Mouse (Mus musculus) limb, embryonic 14.5 days (tissue): ENCODE results near the gene Trmt13. TPM values are rescaled to one million over a fixed set of nuclear protein-coding genes. Genes with fewer than 3 reads are reported as not detected.

ENCODE experiments used
- ATAC-seq: fragments of 200-750 bp; cut with Nextera tagmentation; 2 replicates; pipeline ENCODE4 v1.8.0; 2017; ENCODE audit warnings: low read depth, moderate number of reproducible peaks, moderate TSS enrichment; ENCODE audit not compliant: low FRiP score
- DNase-seq: peaks from one replicate; pipeline ENCODE4 v3.0.0-alpha.2; 2015; ENCODE audit warnings: low spot score
- H3K27ac ChIP-seq: fragments of 300-500 bp; sonication (generic); replicated peaks from 2 replicates; pipeline ENCODE4 v1.5.1; 2014; ENCODE audit warnings: low read depth, mild to moderate bottlenecking, low read length, moderate library complexity, mixed read lengths
- H3K27me3 ChIP-seq: fragments of 300-500 bp; sonication (generic); 2 replicates; pipeline ENCODE4 v1.6.1; 2014; ENCODE audit warnings: low read length, mixed read lengths; ENCODE audit not compliant: control insufficient read depth, insufficient read depth
- H3K36me3 ChIP-seq: fragments of 300-500 bp; sonication (generic); 2 replicates; pipeline ENCODE4 v1.6.1; 2014; ENCODE audit warnings: mild to moderate bottlenecking, low read length, moderate library complexity, mixed read lengths; ENCODE audit not compliant: control insufficient read depth, insufficient read depth
- H3K4me1 ChIP-seq: fragments of 300-500 bp; sonication (generic); 2 replicates; pipeline ENCODE4 v1.6.1; 2014; ENCODE audit warnings: antibody characterized with exemption, low read length, mixed read lengths; ENCODE audit not compliant: control insufficient read depth, insufficient read depth
- H3K4me2 ChIP-seq: fragments of 300-500 bp; sonication (generic); replicated peaks from 2 replicates; pipeline ENCODE4 v1.6.1; 2014; ENCODE audit warnings: low read depth, mild to moderate bottlenecking, low read length, moderate library complexity; ENCODE audit not compliant: severe bottlenecking
- H3K4me3 ChIP-seq: fragments of 300-500 bp; sonication (generic); replicated peaks from 2 replicates; pipeline ENCODE4 v1.5.1; 2014; ENCODE audit warnings: low read length
- H3K9ac ChIP-seq: fragments of 300-500 bp; sonication (generic); 2 replicates; pipeline ENCODE4 v1.6.1; 2014; ENCODE audit warnings: mild to moderate bottlenecking, low read depth, low read length, moderate library complexity; ENCODE audit not compliant: severe bottlenecking
- H3K9me3 ChIP-seq: fragments of 300-500 bp; sonication (generic); 2 replicates; pipeline ENCODE4 v1.6.1; 2016; ENCODE audit warnings: low read length; ENCODE audit not compliant: control insufficient read depth
- POLR2A ChIP-seq: fragments of 200-500 bp; IDR thresholded peaks from 2 replicates; pipeline ENCODE4 v1.8.0; 2012; ENCODE audit warnings: inconsistent platforms, mild to moderate bottlenecking, moderate library complexity, borderline replicate concordance; ENCODE audit not compliant: insufficient read depth, insufficient read length; ENCODE audit errors: extremely low read depth
- WGBS: fragments of 180-500 bp; shearing (Covaris S2); extraction: QIAGEN DNeasy Blood & Tissue Kit; methylation state at CpG from one replicate; pipeline ENCODE4 v1.1.7; 2014; 5-methylcytosine and 5-hydroxymethylcytosine counted together
- polyA plus RNA-seq, 2 experiments: library from polyadenylated mRNA; depleted of rRNA in 1 of 2; stranded (reverse) in 1 of 2; unstranded in 1 of 2; fragments of >200 nt; fragmentation: Nextera tagmentation in 1 of 2; extraction: Ambion mirVana in 1 of 2; gene quantifications; 2 replicates each; pipeline versions ENCODE4 v1.2.1 to v1.2.3; 2012 to 2014

The Trmt13 gene
- polyA plus RNA-seq, 2 experiments, result 25.8 to 34.9 TPM

DNA sequence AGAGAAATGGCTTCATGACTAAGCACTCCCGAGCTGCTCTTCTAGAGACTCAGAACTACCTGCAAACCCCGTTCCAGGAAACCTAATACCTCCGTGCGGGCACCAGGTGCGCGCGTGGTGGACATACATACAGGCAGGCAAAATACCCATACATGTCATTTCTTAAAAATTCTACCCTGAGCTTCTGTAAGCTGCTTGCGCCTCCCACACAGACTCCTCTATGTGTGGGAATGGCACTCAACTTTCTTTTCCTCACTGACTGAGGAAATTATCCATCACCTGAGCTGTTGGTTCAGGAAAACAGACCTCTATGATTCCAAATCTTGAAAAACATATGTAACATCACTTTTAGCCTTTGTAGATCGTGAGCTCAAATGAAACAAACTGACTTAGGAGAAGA lies 36.3 kb upstream of the Trmt13 start:
- Histone ChIP-seq H3K9me3 (no peaks in the 10 kb centered on the region), H3K4me1 (no peaks in the 10 kb centered on the region; the same call in 1 of the 2 replicates), H3K4me3 (no peak overlapping the region), H3K9ac (no peak overlapping the region), H3K27me3 (no peaks in the 10 kb centered on the region), H3K27ac (no peak overlapping the region), H3K36me3 (peaks cover 31% of the 10 kb centered on the region), H3K4me2 (no peak overlapping the region)
- no peak for TF ChIP-seq POLR2A
- 93% methylated on average over 9 of the region's 9 CpGs for whole genome bisulfite sequencing
- no peak for ATAC-seq
- DNase-seq, result no peak

DNA sequence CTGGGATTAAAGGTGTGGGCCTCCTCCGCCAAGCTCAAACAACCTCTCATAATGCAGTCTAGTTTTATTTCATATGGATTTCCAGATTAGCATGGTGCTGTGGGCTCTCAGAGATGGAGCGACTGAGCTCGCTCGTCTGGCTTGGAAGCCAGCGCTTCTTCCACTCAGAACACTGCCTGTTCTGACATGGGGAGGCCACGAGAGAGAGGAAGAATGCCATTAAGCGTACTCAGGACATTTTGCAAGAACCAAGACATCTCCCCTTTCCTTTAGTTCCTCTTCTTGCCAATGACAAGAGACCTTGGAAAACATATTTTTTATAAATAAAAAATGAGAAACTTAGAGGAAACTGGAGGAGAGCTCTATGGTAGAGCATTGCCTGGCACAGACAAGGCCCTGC lies 34.4 kb upstream of the Trmt13 start:
- Histone ChIP-seq H3K9ac (no peak overlapping the region), H3K4me1 (no peaks in the 10 kb centered on the region; the same call in 1 of the 2 replicates), H3K4me3 (no peak overlapping the region), H3K27me3 (no peaks in the 10 kb centered on the region), H3K27ac (no peak overlapping the region), H3K4me2 (no peak overlapping the region), H3K9me3 (no peaks in the 10 kb centered on the region), H3K36me3 (peaks cover 41% of the 10 kb centered on the region)
- no peak for TF ChIP-seq POLR2A
- 93% methylated on average over 7 of the region's 7 CpGs for WGBS
- ATAC-seq (no peak), DNase-seq (no peak)

DNA sequence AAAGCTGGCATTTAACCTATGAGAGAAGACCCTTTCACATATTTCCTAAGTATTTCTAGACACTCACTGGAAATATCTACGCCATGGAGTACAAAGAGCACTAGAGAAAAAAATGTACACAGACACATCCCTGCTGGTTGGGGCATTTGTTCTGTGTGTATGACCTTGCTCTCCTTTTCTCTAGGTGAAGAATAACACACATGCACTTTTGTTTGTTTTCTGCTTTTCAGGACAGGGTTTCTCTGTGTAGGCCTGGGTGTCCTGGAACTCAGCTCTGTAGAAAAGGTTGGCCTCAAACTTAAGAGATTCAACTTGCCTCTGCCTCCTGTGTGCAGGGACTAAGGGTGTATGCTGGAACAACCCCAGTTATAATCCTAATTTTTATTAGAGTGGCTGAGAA lies 32.0 kb upstream of the Trmt13 start:
- Histone ChIP-seq H3K36me3 (peaks cover 61% of the 10 kb centered on the region), H3K4me3 (no peak overlapping the region), H3K9me3 (no peaks in the 10 kb centered on the region), H3K9ac (no peak overlapping the region), H3K4me1 (no peaks in the 10 kb centered on the region), H3K27me3 (no peaks in the 10 kb centered on the region), H3K4me2 (no peak overlapping the region), H3K27ac (no peak overlapping the region)
- no peak for TF ChIP-seq POLR2A
- WGBS, result 98% methylated on average over 1 of the region's 1 CpGs
- ATAC-seq (no peak), DNase-seq (no peak)

DNA sequence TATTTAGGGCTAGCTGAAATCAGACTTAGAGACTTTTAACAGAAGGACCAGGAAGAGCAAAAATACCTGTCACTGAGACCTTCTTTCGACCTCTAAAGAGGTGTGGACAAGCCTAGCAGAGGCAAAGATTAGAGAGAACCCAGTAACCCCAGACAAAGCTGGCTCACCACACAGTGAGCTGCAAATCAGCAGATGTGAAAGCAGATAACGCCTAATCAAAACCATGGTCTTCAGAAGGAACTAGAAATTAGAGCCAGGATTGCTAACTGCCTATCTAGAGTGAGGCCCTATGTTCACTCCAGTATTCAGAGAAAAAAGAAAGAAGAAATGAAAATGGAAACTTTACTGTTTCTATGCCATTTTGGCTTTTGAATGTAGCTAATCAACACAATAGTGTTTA lies 28.0 kb upstream of the Trmt13 start:
- DNase-seq (no peak), ATAC-seq (no peak)
- Histone ChIP-seq H3K4me2 (no peak overlapping the region), H3K9me3 (no peaks in the 10 kb centered on the region), H3K9ac (no peak overlapping the region), H3K4me3 (no peak overlapping the region), H3K27ac (no peak overlapping the region), H3K36me3 (peaks cover 82% of the 10 kb centered on the region), H3K27me3 (no peaks in the 10 kb centered on the region), H3K4me1 (no peaks in the 10 kb centered on the region)
- 91% methylated on average over 2 of the region's 2 CpGs for WGBS
- no peak for TF ChIP-seq POLR2A

DNA sequence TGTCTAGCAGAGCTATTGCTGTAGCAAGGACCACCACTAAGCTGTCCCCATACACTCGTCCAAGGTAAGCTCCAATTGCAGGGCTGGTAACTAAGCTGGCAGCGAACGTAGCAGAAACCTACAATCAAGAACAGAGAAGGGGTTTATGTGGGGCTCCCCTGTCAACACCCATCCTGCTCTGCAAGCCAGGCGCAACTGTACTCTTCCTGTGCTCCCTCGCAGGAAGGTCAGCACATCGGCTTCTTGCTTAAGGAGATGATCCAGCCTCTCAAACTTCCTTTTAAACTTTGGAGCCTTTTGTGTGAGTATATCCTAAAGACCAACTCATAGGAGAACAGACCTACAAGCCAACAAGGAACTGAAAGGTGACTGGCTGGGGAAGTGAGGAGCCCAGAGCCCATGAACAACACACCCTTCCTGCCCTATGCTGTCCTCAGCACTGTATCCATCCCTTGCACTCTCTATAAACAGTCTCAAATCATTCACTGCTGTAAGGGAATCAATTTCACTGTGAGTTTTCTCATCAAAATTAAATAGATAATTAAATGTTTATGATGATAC lies 27.5 kb upstream of the Trmt13 start:
- Histone ChIP-seq H3K4me2 (no peak overlapping the region), H3K4me3 (no peak overlapping the region), H3K27ac (no peak overlapping the region), H3K9me3 (no peaks in the 10 kb centered on the region), H3K9ac (no peak overlapping the region), H3K36me3 (peaks cover 82% of the 10 kb centered on the region), H3K4me1 (no peaks in the 10 kb centered on the region), H3K27me3 (no peaks in the 10 kb centered on the region)
- DNase-seq (no peak), ATAC-seq (no peak)
- WGBS, result 86% methylated on average over 6 of the region's 6 CpGs
- TF ChIP-seq POLR2A, result no peak

DNA sequence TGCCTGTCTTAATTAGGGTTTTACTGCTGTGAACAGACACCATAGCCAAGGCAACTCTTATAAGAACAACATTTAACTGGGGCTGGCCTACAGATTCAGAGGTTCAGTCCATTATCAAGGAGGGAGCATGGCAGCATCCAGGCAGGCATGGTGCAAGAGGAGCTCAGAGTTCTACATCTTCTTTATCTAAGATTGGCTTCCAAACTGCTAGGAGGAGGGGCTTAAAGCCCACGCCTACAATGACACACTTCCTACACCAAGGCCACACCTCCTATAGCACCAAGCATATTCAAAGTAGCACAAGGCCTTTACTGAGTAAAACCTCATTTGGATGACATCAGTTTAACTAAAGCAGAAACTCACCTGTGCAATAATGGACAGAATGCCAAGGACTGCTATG lies 25.6 kb upstream of the Trmt13 start:
- WGBS, result 81% methylated on average over 1 of the region's 1 CpGs
- no peak for TF ChIP-seq POLR2A
- peaks cover 84% of the 10 kb centered on the region for H3K36me3 ChIP-seq

More for the DNA sequence above, 25.6 kb upstream of the Trmt13 start:
- no peak for DNase-seq
- Histone ChIP-seq H3K4me1 (no peaks in the 10 kb centered on the region), H3K27ac (no peak overlapping the region), H3K27me3 (no peaks in the 10 kb centered on the region), H3K4me2 (no peak overlapping the region), H3K4me3 (no peak overlapping the region), H3K9ac (no peak overlapping the region), H3K9me3 (no peaks in the 10 kb centered on the region)
- no peak for ATAC-seq
